Mouse (Mus musculus) midbrain, embryonic 16.5 days (tissue): ENCODE measurements around the gene Chst4. TPM values are rescaled to one million over a fixed set of nuclear protein-coding genes. Genes with fewer than 3 reads are reported as not detected.

ENCODE experiments used
- ATAC-seq: fragments of 200-750 bp; cut with Nextera tagmentation; 2 replicates; pipeline ENCODE4 v1.8.0; 2017; ENCODE audit warnings: moderate TSS enrichment
- H3K27ac ChIP-seq: fragments of 300-500 bp; sonication (generic); 2 replicates; pipeline ENCODE4 v1.5.1; 2014; ENCODE audit warnings: mild to moderate bottlenecking, low read length, mixed read lengths
- H3K27me3 ChIP-seq: fragments of 300-500 bp; sonication (generic); 2 replicates; pipeline ENCODE4 v1.6.1; 2014; ENCODE audit warnings: low read depth, low read length, mixed read lengths; ENCODE audit not compliant: control insufficient read depth, insufficient read depth
- H3K36me3 ChIP-seq: fragments of 300-500 bp; sonication (generic); 2 replicates; pipeline ENCODE4 v1.6.1; 2014; ENCODE audit warnings: mild to moderate bottlenecking, low read length, moderate library complexity, mixed read lengths; ENCODE audit not compliant: control insufficient read depth, insufficient read depth
- H3K4me1 ChIP-seq: fragments of 300-500 bp; sonication (generic); 2 replicates; pipeline ENCODE4 v1.6.1; 2014; ENCODE audit warnings: mild to moderate bottlenecking, low read length, mixed read lengths; ENCODE audit not compliant: control insufficient read depth, insufficient read depth
- H3K4me2 ChIP-seq: fragments of 300-500 bp; sonication (generic); 2 replicates; pipeline ENCODE4 v1.6.1; 2014; ENCODE audit warnings: mild to moderate bottlenecking, low read length, mixed read lengths
- H3K4me3 ChIP-seq: fragments of 300-500 bp; sonication (generic); 2 replicates; pipeline ENCODE4 v1.5.1; 2014; ENCODE audit warnings: low read depth, mild to moderate bottlenecking, low read length, moderate library complexity, mixed read lengths
- H3K9ac ChIP-seq: fragments of 300-500 bp; sonication (generic); 2 replicates; pipeline ENCODE4 v1.6.1; 2014; ENCODE audit warnings: low read depth, low read length, mixed read lengths
- H3K9me3 ChIP-seq: fragments of 300-500 bp; sonication (generic); replicated peaks from 2 replicates; pipeline ENCODE4 v1.6.1; 2014; ENCODE audit warnings: mild to moderate bottlenecking, low read length, mixed read lengths; ENCODE audit not compliant: control insufficient read depth, poor library complexity, severe bottlenecking
- WGBS: fragments of 180-500 bp; shearing (Covaris S2); extraction: QIAGEN DNeasy Blood & Tissue Kit; methylation state at CpG from one replicate; pipeline ENCODE4 v1.1.7; 2014; 5-methylcytosine and 5-hydroxymethylcytosine counted together
- polyA plus RNA-seq: library from polyadenylated mRNA; unstranded; fragments of >200 nt; fragmentation: Nextera tagmentation; extraction: Ambion mirVana; gene quantifications from 2 replicates; pipeline ENCODE4 v1.2.1, GENCODE M21; 2015

The Chst4 gene
- polyA plus RNA-seq, 1 experiment from 2014 or later = not detected

DNA sequence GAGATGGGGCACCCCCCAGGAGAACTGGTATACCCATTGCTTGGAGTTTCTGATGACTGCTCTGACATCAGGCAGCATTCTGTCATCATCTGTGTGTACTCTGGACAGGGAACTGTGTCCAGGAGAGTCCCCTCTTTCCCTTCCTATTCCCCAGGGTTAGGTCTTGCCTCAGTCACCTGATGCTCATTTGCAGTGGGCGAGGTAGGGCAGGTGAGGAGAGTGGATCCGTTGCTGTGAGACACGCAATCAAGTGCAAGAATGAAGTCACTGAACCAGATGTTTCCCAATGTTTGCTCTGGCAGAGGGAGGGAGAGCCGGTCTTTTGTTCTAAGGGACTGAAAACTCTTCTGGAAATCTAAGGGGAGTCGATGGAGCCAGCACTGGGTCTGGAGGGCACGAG lies 60.2 kb downstream of the Chst4 start:
- 71% methylated on average over 6 of the region's 6 CpGs for WGBS
- Histone ChIP-seq H3K4me2 (no peak overlapping the region), H3K36me3 (no peaks in the 10 kb centered on the region), H3K27ac (no peak overlapping the region), H3K9ac (no peak overlapping the region), H3K9me3 (peaks cover 5% of the 10 kb centered on the region; the same call in 1 of the 2 replicates), H3K4me1 (peaks cover 6% of the 10 kb centered on the region; the same call in 1 of the 2 replicates), H3K27me3 (no peaks in the 10 kb centered on the region), H3K4me3 (no peak overlapping the region)
- ATAC-seq = no peak

Other genes starting within 250 kb of the Chst4 start
- 3.6 and 4.0 TPM in 2 replicates for gene Phlpp2, start 171.2 kb downstream of the Chst4 start, polyA plus RNA-seq
- 2.2 and 2.4 TPM in 2 replicates for gene Marveld3, start 77.5 kb downstream of the Chst4 start, polyA plus RNA-seq
- gene Tat, start 49.3 kb downstream of the Chst4 start, polyA plus RNA-seq = not detected in 2 replicates
- 23.2 and 24.0 TPM in 2 replicates for gene Zfp612, start 40.0 kb upstream of the Chst4 start, polyA plus RNA-seq
- gene Gm21964, start 61.5 kb upstream of the Chst4 start, polyA plus RNA-seq = not detected in 2 replicates
- not detected in 2 replicates for gene Gm17720, start 63.0 kb upstream of the Chst4 start, polyA plus RNA-seq
- 290 and 313 TPM in 2 replicates for gene Calb2, start 128.5 kb upstream of the Chst4 start, polyA plus RNA-seq
- gene Cmtr2, start 175.9 kb upstream of the Chst4 start, polyA plus RNA-seq = 13.2 and 13.6 TPM in 2 replicates
- 0.25 and 0.45 TPM in 2 replicates for gene Hydin, start 227.2 kb upstream of the Chst4 start, polyA plus RNA-seq